Mouse (Mus musculus): ENCODE data around the gene Emilin1.

- TF ChIP-seq CTCF (conservative IDR thresholded peaks at IDR 0.05; ENCODE audit: insufficient read depth, insufficient read length, low read depth, low read length) (no peak), POLR2A (IDR thresholded peaks at IDR 0.05; ENCODE audit: low read depth, low read length) (peak; percentile 59)
These were observed 36.6 kb downstream of the Emilin1 start for GRCm38 (mm10) chr5:30949654-30950326.
